Mouse (Mus musculus): Measurements from ENCODE around the gene Fto.

DNA sequence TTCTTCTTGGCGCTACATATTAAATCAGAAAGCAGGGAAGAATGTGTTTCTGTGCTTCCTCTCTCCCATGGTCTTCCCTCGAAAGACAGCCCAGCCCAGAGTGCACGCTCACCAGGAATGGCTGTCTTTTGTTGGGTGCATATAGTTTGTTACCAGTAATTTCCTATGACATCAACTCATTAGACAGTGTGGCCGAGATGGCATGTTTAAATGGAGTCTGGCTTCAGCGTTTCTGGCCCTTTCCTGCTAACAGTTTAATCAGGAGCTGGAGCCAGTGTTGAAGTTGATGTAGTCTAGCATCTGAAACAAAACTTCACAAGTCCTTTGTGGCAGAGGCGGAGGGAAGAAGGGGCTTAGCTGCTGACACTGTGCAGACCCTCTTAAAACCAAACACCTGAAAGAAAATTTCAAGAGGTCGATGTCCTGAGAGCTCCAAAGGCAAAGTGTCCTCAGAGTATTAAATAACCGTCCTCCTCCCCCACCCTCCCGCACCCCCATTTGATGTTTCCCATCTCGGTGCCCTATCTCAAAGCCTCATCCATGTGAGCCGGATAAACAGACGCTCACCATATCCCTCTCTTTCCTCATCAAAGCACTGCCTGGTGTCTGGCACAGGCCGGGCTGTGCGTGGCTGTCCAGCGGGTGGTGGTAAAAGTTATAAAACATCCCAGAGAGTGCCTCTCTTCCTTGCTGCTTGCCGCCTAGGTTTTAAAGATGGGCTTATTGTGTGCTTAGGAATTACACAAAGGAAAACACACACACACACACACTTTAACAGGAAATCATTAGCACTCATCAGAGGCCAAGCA lies 210.9 kb downstream of the Fto start:
- TF ChIP-seq EP300 (IDR thresholded peaks at IDR 0.05; ENCODE audit: low read depth) (no peak), CTCF (IDR thresholded peaks at IDR 0.05; ENCODE audit: low read depth) (no peak)

All from liver, embryonic 14.5 days (tissue).